Mouse (Mus musculus): ENCODE data around the gene Fbh1.
"Not testable (repeated sequence)": the region's sequence is repeated elsewhere in the genome, so short reads cannot be mapped to it uniquely, and the experiment has no call there.

Fbh1 gene

GRCm38 (mm10) chr2:11718573-11718972 lies 58.8 kb downstream of the Fbh1 start:
- DNase-seq (ENCODE audit: low read depth, low spot score), result no peak

DNA sequence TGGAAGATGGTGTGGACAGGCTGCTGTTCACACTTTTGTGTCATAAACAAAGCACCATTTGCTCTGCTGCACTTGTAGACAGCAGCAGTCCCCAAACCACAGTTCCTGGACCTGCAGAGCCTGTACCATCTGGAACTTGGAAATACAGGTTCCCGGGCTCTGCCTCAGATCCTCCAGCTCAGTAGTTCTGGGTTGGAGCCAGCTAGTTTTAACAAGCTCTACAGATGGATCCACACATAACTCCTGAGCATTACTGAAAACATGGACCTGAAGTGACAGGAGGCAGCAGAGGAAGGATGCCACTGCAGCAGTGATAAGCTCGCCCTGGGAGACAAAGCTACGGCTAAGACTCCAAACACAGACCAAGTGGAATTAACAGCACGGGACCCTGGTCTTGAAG lies 62.8 kb downstream of the Fbh1 start:
- DNase-seq (ENCODE audit: low read depth, low spot score), result no peak

GRCm38 (mm10) chr2:11713021-11713420 lies 64.4 kb downstream of the Fbh1 start:
- no peak for DNase-seq (ENCODE audit: low read depth, low spot score)

GRCm38 (mm10) chr2:11712483-11712990 lies 64.8 kb downstream of the Fbh1 start:
- no peak for DNase-seq (ENCODE audit: low read depth, low spot score)

GRCm38 (mm10) chr2:11710101-11710500 lies 67.3 kb downstream of the Fbh1 start:
- DNase-seq (ENCODE audit: low read depth, low spot score), result not testable (repeated sequence)

DNA sequence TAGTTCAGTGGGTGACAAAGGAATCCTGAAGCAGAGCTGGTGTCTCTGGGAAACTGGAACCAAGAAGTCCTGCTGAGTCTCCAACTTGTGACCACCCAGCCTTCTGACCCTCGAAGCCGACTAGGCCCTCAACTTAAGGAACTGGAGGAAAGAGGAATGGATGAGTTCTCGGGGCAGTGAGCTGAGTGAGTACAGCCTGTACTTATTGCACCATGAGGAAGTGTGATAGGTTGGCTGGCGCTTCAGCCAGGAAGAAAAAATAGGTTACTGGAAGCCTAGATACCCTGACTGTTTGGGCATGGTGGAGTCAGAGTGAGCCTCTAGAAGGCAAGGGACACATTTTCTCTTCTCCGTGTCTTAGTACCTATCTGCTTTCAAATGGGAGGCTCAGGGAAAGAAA lies 68.8 kb downstream of the Fbh1 start:
- no peak for DNase-seq (ENCODE audit: low read depth, low spot score)

DNA sequence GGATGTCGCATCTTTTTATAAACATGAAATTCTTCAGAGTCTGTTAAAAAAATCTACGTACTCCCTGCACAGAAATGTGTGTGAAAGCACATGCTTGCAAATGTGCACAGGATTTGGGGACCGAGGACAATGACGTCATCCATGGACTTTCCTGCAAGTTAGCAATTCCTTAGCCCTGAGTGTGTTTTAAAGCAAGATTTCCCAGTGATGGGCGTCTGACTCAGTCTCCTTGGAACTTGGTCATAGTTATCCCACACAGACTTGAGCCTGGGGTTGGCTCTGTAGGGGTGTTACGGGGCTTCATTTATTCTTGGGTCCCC lies 70.7 kb downstream of the Fbh1 start:
- no peak for DNase-seq (ENCODE audit: low read depth, low spot score)

- no peak for DNase-seq (ENCODE audit: low read depth, low spot score)
These were observed 71.2 kb downstream of the Fbh1 start for GRCm38 (mm10) chr2:11706030-11706745.

- no peak for DNase-seq (ENCODE audit: low read depth, low spot score)
These were observed 72.0 kb downstream of the Fbh1 start, which contains the start of gene Il15ra for GRCm38 (mm10) chr2:11705201-11706025. TSS of gene Il15ra (plus strand) at chr2:11705290.

DNA sequence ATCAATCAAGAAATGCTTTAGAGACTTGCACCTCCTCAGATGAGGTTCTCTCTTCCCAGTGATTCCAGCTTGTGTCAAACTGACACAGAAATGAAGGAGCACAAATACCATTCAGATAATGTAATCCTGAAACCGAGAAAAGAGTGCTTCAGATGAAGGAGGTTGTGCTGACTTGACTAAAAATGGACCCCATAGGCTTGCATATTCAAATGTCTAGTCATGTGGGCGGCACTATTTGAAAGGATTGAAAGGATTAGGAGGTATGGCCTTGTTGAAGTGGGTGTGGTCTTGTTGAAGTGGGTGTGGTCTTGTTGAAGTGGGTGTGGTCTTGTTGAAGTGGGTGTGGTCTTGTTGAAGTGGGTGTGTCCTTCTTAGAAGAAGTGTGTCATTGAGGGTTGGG lies 77.5 kb downstream of the Fbh1 start:
- DNase-seq (ENCODE audit: low read depth, low spot score), result no peak

DNA sequence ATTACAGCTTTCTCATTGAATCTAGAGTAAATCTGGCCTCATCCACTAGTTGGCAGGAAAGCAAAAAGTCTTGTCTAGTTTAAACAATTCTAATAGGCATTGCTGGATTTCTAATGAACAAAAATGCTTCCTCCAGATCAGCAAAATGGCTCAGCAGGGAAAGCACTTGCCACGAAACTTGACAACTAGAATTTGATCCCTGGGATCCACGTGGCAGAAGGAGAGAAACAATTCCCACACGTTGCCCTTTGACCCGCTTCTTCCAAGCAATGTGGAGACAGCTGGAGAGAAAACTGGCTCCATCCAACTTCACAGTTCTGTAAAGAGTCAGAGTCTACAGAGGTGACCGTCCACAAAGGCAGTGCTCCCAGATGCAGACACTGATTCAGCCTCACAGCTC lies 78.4 kb downstream of the Fbh1 start:
- DNase-seq (ENCODE audit: low read depth, low spot score), result no peak

DNA sequence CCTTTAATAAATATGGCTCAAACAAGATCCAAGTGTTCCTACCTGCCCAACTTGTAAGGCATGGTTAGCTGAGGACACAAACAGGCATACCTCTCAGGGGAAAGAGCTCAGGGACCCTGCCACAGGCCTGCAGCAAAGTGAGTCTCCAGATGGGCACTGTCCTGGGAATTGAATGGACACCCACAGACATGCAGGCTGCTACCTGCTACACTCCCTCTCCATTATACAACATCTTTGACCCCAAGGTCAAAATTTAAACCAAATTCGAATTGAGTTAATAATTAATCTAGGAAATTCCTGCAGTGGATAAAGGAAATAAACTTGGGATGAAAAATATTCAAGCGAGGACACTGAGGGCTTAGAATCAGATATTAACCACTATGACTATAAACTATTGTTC lies 81.5 kb downstream of the Fbh1 start:
- DNase-seq (ENCODE audit: low read depth, low spot score), result no peak

DNA sequence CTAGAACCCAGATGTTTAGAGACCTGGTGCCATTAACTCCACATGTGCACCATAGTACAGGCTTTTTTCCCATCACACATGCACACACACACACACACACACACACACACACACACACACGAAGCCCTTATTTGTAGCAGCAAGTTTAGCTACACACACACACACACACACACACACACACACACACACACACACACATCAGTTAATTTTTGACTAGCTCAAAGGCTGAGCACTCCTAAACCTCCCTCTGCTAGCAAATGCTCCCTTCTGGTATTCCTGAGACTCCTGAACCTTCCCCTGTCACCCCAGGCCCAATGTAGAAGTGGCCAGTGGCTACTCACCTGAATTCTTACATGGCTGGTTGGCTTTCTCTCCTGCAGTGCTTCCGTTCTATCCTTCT lies 83.3 kb downstream of the Fbh1 start:
- no peak for DNase-seq (ENCODE audit: low read depth, low spot score)

- no peak for DNase-seq (ENCODE audit: low read depth, low spot score)
These were observed 84.0 kb downstream of the Fbh1 start for GRCm38 (mm10) chr2:11693352-11693751.
